In the genomic region with DNA sequence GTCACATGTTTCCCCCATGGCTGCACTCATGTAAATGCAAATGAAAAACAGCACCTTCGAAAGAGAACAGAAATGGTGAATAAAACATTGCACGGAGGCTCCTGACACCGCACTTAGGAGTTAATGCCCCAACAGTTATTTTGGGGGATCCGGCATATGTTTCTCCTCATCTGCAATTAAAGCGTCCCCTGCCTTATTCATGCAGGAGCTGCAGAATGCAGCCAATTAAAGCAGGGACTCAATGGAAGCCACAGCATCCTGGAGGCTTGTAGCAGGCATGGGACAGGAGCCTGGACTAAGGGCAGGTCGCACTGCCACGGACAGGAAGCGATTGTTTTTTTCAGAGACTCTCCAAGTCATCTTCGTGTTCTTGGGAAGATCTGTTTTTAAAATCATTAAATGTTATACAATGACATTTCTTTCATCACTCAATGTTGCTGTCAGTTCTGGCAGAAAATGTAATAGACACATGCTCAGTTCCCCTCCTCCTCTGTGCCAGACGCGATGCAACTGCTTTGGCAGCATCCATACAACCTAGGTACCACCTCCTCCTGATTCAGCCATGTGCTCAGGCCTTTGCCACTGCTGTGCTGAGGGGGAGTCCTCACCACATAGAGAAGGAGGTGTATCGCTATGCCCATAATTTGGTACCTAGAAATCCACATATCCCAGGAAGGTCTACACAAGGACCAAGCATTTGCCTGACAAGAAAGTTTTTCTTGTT, we compare ENCODE assay signal across 13 mouse cellular contexts.
DNase-seq lines count a peak whose midpoint lies in the region; TF ChIP-seq lines count a peak whose summit lies in the region.
"Had no signal": no experiment of that assay in that cellular context is flagged by ENCODE, and none has a peak within 500 bp of the region (broad histone marks: within the 10 kb centered on the region; RNA-seq: fewer than 3 reads in every experiment).

No protein-coding gene starts in this region.

- peak in 1 of 2 experiments; percentile 36 for DNase-seq in left cerebral cortex, adult 2 months (ENCODE audit: extremely low spot score in 1 of 2, low spot score in 2 of 2)
- no peak for DNase-seq in left cerebral cortex, adult 11 months (ENCODE audit: low spot score)
- DNase-seq in cerebellum, adult 2 months, result peak; percentile 38 to 68
- DNase-seq in cerebellum, postnatal 36 days, result peak; percentile 30 to 38
- peak; percentile 48 to 82 for DNase-seq in layer of hippocampus, postnatal 14 days (ENCODE audit: low spot score in 2 of 2)
- no peak for DNase-seq in gastrocnemius, postnatal 10 days
- DNase-seq in adrenal gland, adult (ENCODE audit: inconsistent age in 2 of 2, low spot score in 1 of 2), result no peak
- DNase-seq: liver, embryonic 13.5 days; lung, postnatal 14 days; thymus, postnatal 36 days had no signal

- WGBS in cerebellum, adult 2 months, result 48% methylated on average over 12 of the region's 12 CpGs

- no peak overlapping the region for H3K4me3 ChIP-seq in left cerebral cortex, adult 2 months
- H3K4me3 ChIP-seq in cerebellum, adult 2 months (replicated peaks; ENCODE audit: insufficient read depth, low read depth, low read length), result no peak overlapping the region
- H3K4me3 ChIP-seq: embryonic facial prominence, embryonic 15.5 days; heart, embryonic 10.5 days; liver, embryonic 13.5 days; midbrain, embryonic 10.5 days had no signal

- TF ChIP-seq POLR2A in cerebellum, adult 2 months (IDR thresholded peaks at IDR 0.05; ENCODE audit: borderline replicate concordance, insufficient read depth, low read length), result no peak

- peak overlapping the region; percentile 22; the same call in 1 of the 2 replicates for H3K27ac ChIP-seq in left cerebral cortex, adult 2 months
- no peak overlapping the region for H3K27ac ChIP-seq in cerebellum, adult 2 months (ENCODE audit: insufficient read depth, low read length)
- H3K27ac ChIP-seq: embryonic facial prominence, embryonic 15.5 days; heart, embryonic 10.5 days; liver, embryonic 13.5 days; midbrain, embryonic 10.5 days had no signal

- intact Hi-C loops in left cerebral cortex, adult 2 months (cut with DNase I), result no loop called here

- H3K27me3 ChIP-seq in cerebellum, adult 2 months (ENCODE audit: control insufficient read depth, insufficient read depth, low read length), result no peaks in the 10 kb centered on the region
- H3K27me3 ChIP-seq: embryonic facial prominence, embryonic 15.5 days; liver, embryonic 13.5 days had no signal

- no peak for TF ChIP-seq CTCF in left cerebral cortex, adult 2 months (IDR thresholded peaks at IDR 0.05)
- TF ChIP-seq CTCF in cerebellum, adult 2 months (IDR thresholded peaks at IDR 0.05; ENCODE audit: borderline replicate concordance, insufficient read depth, low read depth, low read length), result no peak

- H3K4me1 ChIP-seq in cerebellum, adult 2 months (ENCODE audit: control insufficient read depth, insufficient read depth, low read length), result peaks cover 21% of the 10 kb centered on the region
- H3K4me1 ChIP-seq: embryonic facial prominence, embryonic 15.5 days; heart, embryonic 10.5 days; liver, embryonic 13.5 days; midbrain, embryonic 10.5 days had no signal

Comparison
In these comparisons a context has a peak if more than half of its experiments do, and no peak if none do; other contexts are left out.
1. DNase-seq: peak in cerebellum, adult 2 months (2 of 2), cerebellum, postnatal 36 days (2 of 2) and layer of hippocampus, postnatal 14 days (2 of 2); none in left cerebral cortex, adult 11 months (single experiment), gastrocnemius, postnatal 10 days (single experiment) and adrenal gland, adult (0 of 2).